Mouse (Mus musculus) midbrain, embryonic 15.5 days (tissue): ENCODE data around the gene Kctd7. TPM values are rescaled to one million over a fixed set of nuclear protein-coding genes. Genes with fewer than 3 reads are reported as not detected.

Source experiments
- ATAC-seq: fragments of 200-750 bp; cut with Nextera tagmentation; replicated peaks from 2 replicates; pipeline ENCODE4 v1.8.0; 2017; ENCODE audit warnings: moderate TSS enrichment
- H3K27ac ChIP-seq: fragments of 300-500 bp; sonication (generic); 2 replicates; pipeline ENCODE4 v1.5.1; 2015; ENCODE audit warnings: mild to moderate bottlenecking, inconsistent platforms
- H3K27me3 ChIP-seq: fragments of 300-500 bp; sonication (generic); replicated peaks from 2 replicates; pipeline ENCODE4 v1.6.1; 2015; ENCODE audit warnings: inconsistent platforms
- H3K36me3 ChIP-seq: fragments of 300-500 bp; sonication (generic); replicated peaks from 2 replicates; pipeline ENCODE4 v1.6.1; 2015; ENCODE audit warnings: inconsistent platforms
- H3K4me1 ChIP-seq: fragments of 300-500 bp; sonication (generic); 2 replicates; pipeline ENCODE4 v1.6.1; 2015; ENCODE audit warnings: inconsistent platforms
- H3K4me2 ChIP-seq: fragments of 300-500 bp; sonication (generic); 2 replicates; pipeline ENCODE4 v1.6.1; 2015; ENCODE audit warnings: inconsistent platforms, mild to moderate bottlenecking, moderate library complexity
- H3K4me3 ChIP-seq: fragments of 300-500 bp; sonication (generic); 2 replicates; pipeline ENCODE4 v1.5.1; 2015; ENCODE audit warnings: mild to moderate bottlenecking, inconsistent platforms
- H3K9ac ChIP-seq: fragments of 300-500 bp; sonication (generic); 2 replicates; pipeline ENCODE4 v1.6.1; 2015; ENCODE audit warnings: mild to moderate bottlenecking, inconsistent platforms
- H3K9me3 ChIP-seq: fragments of 300-500 bp; sonication (generic); 2 replicates; pipeline ENCODE4 v1.6.1; 2016; ENCODE audit warnings: inconsistent platforms
- WGBS: fragments of 180-500 bp; shearing (Covaris S2); methylation state at CpG from one replicate; pipeline ENCODE4 v1.1.7; 2015; ENCODE audit warnings: mixed read lengths; 5-methylcytosine and 5-hydroxymethylcytosine counted together
- polyA plus RNA-seq: library from polyadenylated mRNA; unstranded; fragments of >200 nt; fragmentation: Nextera tagmentation; extraction: Ambion mirVana; gene quantifications from 2 replicates; pipeline ENCODE4 v1.2.1, GENCODE M21; 2015

Gene Kctd7
- polyA plus RNA-seq, 1 experiment from 2014 or later = 19.9 TPM

DNA sequence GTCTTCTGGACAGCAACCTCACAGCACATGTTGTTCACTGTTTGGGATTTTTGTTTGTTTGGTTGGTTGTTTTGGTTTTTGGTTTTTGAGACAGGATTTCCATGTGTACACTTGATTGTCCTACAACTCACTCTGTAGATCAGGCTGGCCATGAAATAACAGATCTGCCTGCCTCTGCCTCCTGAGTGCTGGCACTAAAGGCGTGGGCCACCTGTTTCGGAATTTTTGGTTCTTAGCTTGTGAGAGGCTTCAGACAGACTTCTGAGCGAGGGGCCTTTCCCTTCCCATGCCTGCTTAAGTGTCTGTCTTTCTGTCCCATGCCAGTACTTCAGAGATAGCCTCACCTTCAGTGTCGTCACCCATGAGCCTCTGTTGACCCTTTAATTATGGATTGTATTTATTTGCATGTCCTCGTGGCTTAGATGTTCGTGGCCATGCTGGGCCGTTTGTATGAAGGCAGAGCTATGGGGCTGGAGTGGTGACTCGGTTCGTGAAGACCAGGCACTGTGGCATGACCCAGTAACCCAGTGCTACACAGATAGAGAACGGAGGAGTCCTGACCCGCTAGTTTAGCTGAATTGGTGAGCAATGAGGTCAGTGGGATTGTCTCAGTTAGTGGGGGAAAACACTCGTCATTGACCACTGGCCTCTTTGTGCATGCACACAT is 24.5 kb upstream of the Kctd7 start:
- no peak overlapping the region for H3K4me2 ChIP-seq
- H3K36me3 ChIP-seq = no peaks in the 10 kb centered on the region
- H3K27ac ChIP-seq = no peak overlapping the region
- no peaks in the 10 kb centered on the region for H3K9me3 ChIP-seq
- H3K4me3 ChIP-seq = no peak overlapping the region
- H3K27me3 ChIP-seq = no peaks in the 10 kb centered on the region
- H3K4me1 ChIP-seq = no peaks in the 10 kb centered on the region
- no peak for ATAC-seq
- no peak overlapping the region for H3K9ac ChIP-seq
- 89% methylated on average over 12 of the region's 12 CpGs for WGBS

DNA sequence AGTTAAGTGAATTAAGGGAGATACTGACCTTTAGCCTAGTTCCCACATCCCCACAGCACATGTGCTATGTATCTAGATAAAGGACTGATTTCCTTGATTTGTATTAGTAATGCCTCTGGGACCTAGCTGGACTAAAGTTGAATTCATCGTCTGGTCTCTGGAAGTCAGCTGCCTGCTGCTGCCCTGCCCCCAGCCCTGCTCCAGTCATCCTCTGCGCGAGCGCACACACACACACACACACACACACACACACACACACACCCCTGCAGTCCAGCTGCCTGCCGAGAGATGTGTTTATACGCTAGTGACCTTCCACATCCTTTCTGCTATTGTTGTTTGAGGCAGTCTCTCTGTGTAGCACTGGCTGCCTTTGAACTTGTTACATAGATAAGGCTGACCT is 23.8 kb upstream of the Kctd7 start:
- Histone ChIP-seq H3K4me2 (no peak overlapping the region), H3K4me3 (no peak overlapping the region), H3K9me3 (no peaks in the 10 kb centered on the region), H3K27me3 (no peaks in the 10 kb centered on the region), H3K27ac (no peak overlapping the region), H3K36me3 (no peaks in the 10 kb centered on the region), H3K9ac (no peak overlapping the region), H3K4me1 (no peaks in the 10 kb centered on the region)
- ATAC-seq = no peak
- 56% methylated on average over 6 of the region's 6 CpGs for WGBS

DNA sequence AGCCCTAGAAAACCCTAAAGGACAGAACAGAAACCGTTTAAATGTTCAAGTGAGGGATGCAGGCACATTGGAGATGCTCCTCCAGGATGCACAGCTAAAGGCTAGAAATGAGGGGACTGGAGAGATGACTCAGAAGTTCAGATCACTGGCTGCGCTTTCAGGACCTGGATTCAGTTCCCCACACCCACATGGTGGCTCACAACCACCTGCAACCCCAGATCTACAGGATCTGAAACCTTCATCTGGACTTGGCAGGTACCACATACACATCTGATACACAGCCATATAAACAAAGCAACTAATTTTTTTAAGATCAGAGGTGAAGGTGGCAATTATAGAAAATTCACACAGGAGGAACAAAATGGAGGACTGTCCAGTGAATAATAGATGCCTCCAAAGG is 22.3 kb upstream of the Kctd7 start:
- Histone ChIP-seq H3K27me3 (no peaks in the 10 kb centered on the region), H3K4me3 (no peak overlapping the region), H3K9ac (no peak overlapping the region), H3K4me2 (no peak overlapping the region), H3K27ac (no peak overlapping the region), H3K4me1 (no peaks in the 10 kb centered on the region), H3K36me3 (no peaks in the 10 kb centered on the region), H3K9me3 (no peaks in the 10 kb centered on the region)
- WGBS = 98% methylated on average over 2 of the region's 2 CpGs
- ATAC-seq = no peak

DNA sequence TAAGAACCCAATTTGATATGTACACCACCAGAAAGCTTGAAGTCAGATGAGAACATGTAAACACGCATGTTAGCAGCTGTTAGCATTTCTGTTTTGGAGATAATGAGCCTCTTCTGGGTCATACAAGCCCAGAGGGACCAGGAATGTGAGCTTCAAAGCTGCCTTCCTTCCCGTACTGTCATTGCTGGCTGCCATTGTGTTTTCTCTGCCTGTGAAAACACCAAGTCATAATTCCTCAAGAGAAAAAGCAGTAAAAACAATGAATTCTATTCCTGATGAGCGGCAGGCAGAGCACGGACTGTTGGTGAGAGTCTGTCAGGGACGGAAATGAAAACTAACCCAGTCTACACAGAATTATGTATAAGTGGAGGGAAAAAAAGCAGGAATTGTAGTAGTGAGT is 20.4 kb upstream of the Kctd7 start:
- ATAC-seq = no peak
- 58% methylated on average over 5 of the region's 5 CpGs for WGBS
- H3K4me2 ChIP-seq = no peak overlapping the region
- no peaks in the 10 kb centered on the region for H3K27me3 ChIP-seq
- no peak overlapping the region for H3K9ac ChIP-seq
- H3K9me3 ChIP-seq = no peaks in the 10 kb centered on the region
- peak overlapping the region; percentile 63; the same call in 1 of the 2 replicates for H3K27ac ChIP-seq
- H3K4me1 ChIP-seq = no peaks in the 10 kb centered on the region
- no peak overlapping the region for H3K4me3 ChIP-seq
- H3K36me3 ChIP-seq = no peaks in the 10 kb centered on the region

DNA sequence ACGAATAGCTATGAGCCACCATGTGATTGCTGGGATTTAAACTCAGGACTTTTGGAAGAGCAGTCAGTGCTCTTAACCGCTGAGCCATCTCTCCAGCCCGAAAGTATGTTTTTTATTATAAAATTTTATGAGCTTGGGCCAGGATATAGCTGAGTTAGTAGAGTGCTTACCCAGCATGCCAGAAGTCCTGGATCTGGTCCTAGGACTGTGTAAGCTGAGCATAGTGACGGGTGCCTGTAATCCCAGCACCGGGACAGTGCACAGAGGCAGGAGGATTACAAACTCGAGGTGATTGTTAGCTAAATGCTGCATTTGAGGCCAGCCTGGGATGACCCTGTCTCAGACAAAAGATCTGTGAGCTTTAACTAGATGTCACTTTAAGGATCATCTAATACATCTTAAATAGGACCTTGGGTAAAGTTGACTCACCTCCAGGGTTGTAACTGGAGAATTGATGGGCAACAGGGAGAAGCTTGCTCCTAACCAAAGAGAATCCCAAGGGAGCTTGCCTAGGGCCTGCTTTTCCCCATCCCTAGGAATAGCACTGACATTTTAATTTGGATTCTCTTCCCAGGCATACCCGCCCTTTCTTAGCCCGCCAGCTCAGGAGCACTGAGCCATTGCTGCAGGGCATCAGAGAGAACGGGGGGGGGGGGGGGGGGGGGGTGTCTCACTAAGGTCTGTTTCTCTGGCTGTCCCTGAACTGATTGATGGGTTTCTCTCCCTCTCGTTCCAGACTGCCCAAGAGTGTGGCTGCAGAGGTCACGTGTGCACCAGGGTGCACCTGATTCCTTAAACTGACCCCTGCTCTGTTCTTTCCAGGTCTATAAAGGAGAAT is 15.8 kb upstream of the Kctd7 start:
- 66% methylated on average over 9 of the region's 11 CpGs for WGBS
- Histone ChIP-seq H3K4me1 (no peaks in the 10 kb centered on the region), H3K4me3 (no peak overlapping the region), H3K27me3 (no peaks in the 10 kb centered on the region), H3K9me3 (no peaks in the 10 kb centered on the region), H3K4me2 (no peak overlapping the region), H3K9ac (no peak overlapping the region), H3K27ac (no peak overlapping the region), H3K36me3 (no peaks in the 10 kb centered on the region)
- ATAC-seq = no peak

DNA sequence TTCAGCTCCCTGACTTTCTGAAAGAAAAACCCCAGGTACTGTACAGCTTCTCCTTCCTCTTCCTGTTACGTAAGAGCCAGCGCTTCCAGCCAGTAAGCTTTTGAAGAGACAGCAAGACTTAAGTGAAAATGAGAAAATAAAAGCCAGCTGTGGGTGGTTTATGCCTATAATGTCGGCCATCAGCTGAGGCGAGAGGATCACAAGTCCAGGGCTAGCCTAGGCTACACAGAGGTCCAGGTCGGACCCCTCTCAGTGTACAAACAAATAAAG is 15.2 kb upstream of the Kctd7 start:
- Histone ChIP-seq H3K4me2 (no peak overlapping the region), H3K27me3 (no peaks in the 10 kb centered on the region), H3K9ac (no peak overlapping the region), H3K9me3 (no peaks in the 10 kb centered on the region), H3K27ac (no peak overlapping the region), H3K4me3 (no peak overlapping the region), H3K36me3 (no peaks in the 10 kb centered on the region), H3K4me1 (no peaks in the 10 kb centered on the region)
- WGBS = 88% methylated on average over 5 of the region's 5 CpGs
- ATAC-seq = no peak

DNA sequence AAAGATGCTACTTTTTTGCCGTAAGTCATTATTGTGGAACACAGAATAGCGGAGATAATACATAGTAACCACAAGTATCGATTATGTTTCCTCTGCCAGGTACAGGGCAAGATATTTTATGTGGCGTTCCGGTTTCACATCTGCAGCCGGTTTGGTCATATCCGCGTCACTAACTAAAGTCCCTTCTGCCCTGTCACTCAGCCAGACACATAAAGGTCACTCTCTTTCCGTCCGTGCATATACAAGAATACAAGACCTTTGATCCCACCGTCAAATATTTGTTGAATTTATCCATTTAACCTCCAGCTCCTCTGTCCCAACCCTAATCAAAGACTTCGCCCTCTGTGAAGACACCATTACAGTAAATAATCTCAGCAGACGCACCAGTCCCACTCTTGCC is 8.1 kb upstream of the Kctd7 start:
- Histone ChIP-seq H3K27ac (no peak overlapping the region), H3K4me3 (no peak overlapping the region), H3K9me3 (no peaks in the 10 kb centered on the region), H3K36me3 (no peaks in the 10 kb centered on the region), H3K9ac (no peak overlapping the region), H3K4me1 (no peaks in the 10 kb centered on the region), H3K4me2 (no peak overlapping the region), H3K27me3 (no peaks in the 10 kb centered on the region)
- 92% methylated on average over 13 of the region's 13 CpGs for WGBS
- ATAC-seq = no peak

DNA sequence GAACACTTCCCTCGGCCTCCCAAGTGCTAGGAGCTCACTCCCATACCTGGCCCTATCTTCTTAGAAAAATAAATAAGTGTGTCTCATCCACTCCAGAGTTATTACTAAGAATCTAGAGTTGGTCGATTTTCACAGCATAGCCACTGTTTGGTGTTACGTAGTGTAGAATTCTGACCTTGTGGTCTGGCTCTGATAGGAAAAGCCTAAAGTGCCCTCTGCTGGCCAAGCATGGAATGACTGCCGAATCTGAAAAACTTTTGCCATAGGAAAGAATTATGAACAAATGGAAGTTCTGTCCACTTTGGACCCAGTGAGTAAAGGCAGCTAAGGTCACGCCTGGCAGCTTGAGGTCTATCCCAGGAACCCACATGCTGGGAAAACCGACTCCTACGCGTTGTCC is 5.3 kb upstream of the Kctd7 start:
- H3K4me3 ChIP-seq = no peak overlapping the region
- H3K27ac ChIP-seq = no peak overlapping the region
- 27% methylated on average over 8 of the region's 8 CpGs for WGBS
- H3K4me1 ChIP-seq = no peaks in the 10 kb centered on the region
- no peaks in the 10 kb centered on the region for H3K36me3 ChIP-seq
- H3K9ac ChIP-seq = no peak overlapping the region
- no peaks in the 10 kb centered on the region for H3K9me3 ChIP-seq
- no peak for ATAC-seq
- H3K27me3 ChIP-seq = no peaks in the 10 kb centered on the region
- no peak overlapping the region for H3K4me2 ChIP-seq

DNA sequence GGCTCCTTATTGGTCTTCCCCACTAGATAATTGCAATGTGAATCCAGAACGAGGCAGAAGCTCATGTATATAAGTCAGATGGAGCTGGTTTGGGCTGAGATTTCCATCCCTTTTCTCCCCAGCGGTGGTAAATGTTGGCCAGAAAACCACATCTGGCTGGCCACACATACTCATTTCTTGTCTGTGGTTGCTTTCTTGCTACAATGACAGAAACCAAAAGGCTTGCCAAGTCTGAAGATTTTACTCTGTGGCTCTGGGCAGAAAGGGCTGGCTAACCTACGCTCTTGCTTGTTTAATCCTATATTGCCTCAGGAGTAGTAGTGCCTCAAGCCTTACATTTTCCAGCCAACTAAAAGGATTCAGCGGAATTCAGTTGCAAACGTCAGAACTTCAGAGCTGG is 3.5 kb upstream of the Kctd7 start:
- Histone ChIP-seq H3K4me2 (no peak overlapping the region), H3K27ac (no peak overlapping the region), H3K4me1 (peaks cover 10% of the 10 kb centered on the region), H3K27me3 (no peaks in the 10 kb centered on the region), H3K36me3 (no peaks in the 10 kb centered on the region), H3K4me3 (no peak overlapping the region), H3K9ac (0 out of 2 replicates have a peak overlapping the region, but pooled peaks have one; percentile 3), H3K9me3 (no peaks in the 10 kb centered on the region)
- 89% methylated on average over 5 of the region's 5 CpGs for WGBS
- no peak for ATAC-seq

DNA sequence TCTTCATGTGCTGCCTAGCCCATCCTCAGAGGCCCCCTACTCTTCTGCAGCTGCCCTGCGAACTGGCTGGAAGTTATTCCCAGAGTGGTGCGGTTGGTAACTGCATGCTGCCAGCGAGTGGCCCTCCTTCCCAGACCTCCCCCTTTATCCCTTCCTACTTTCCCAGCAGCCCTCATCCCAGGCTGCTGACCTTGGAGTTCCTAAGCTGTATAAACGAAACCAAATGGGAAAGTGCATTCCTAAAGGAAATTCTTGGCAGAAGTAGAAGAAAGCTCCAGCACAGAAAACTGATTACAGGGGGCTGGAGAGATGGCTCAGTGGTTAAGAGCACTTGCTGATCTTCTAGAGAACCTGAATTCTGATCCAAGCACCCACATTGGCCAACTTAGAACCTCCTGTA is 2.6 kb upstream of the Kctd7 start:
- Histone ChIP-seq H3K4me3 (no peak overlapping the region), H3K9me3 (no peaks in the 10 kb centered on the region), H3K27ac (no peak overlapping the region), H3K4me1 (peaks cover 12% of the 10 kb centered on the region), H3K36me3 (no peaks in the 10 kb centered on the region), H3K9ac (no peak overlapping the region), H3K27me3 (no peaks in the 10 kb centered on the region), H3K4me2 (no peak overlapping the region)
- ATAC-seq = no peak
- WGBS = 73% methylated on average over 4 of the region's 4 CpGs

DNA sequence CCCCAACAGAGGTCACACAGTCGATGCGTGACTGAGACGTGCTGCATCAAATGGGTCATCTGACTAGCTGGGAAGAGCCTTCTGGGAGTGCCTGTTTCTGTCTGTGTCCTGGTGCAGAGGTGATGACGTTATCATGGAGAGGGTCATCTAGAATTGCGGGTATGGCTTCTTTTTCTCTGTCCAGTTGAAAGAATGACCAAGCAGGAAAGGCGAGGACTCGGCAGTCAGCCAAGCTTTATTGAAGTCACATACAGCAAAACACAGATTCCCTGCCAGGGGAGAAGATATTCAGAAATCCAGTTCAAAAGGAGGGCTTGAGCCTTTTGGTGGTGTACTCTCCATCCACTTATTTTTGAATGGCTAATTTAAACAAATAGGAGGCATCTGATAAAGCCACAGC is 1.6 kb upstream of the Kctd7 start:
- Histone ChIP-seq H3K36me3 (no peaks in the 10 kb centered on the region), H3K9me3 (no peaks in the 10 kb centered on the region), H3K27ac (no peak overlapping the region), H3K4me1 (peaks cover 12% of the 10 kb centered on the region), H3K4me3 (no peak overlapping the region), H3K9ac (no peak overlapping the region), H3K4me2 (no peak overlapping the region), H3K27me3 (no peaks in the 10 kb centered on the region)
- ATAC-seq = no peak
- WGBS = 90% methylated on average over 7 of the region's 7 CpGs

DNA sequence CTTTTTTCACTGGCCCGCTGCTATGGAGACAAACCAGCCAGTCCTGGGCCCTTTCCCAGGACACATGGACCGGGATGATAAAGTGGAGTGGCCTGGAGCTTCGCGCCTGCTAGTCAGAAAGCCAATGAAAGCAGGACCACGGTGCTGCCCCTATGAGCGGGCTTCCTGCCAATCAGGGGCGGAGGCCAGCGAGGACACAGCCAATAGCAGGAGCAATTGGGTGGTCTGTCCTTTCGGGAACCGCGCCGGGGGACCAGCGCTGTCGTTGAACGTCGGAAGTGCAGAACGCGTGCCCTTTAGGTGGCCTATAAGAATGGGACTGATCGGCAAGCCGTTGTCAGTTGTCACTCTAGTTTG is 706 bp upstream of the Kctd7 start:
- H3K4me2 ChIP-seq = peak overlapping the region; percentile 75
- H3K27ac ChIP-seq = peak overlapping the region; percentile 88
- peaks cover 7% of the 10 kb centered on the region; the same call in 1 of the 2 replicates for H3K36me3 ChIP-seq
- no peaks in the 10 kb centered on the region for H3K9me3 ChIP-seq
- peak overlapping the region; percentile 33; the same call in 1 of the 2 replicates for H3K9ac ChIP-seq
- 2% methylated on average over 20 of the region's 20 CpGs for WGBS
- peak; percentile 75 for ATAC-seq
- H3K27me3 ChIP-seq = no peaks in the 10 kb centered on the region
- peaks cover 12% of the 10 kb centered on the region for H3K4me1 ChIP-seq
- peak overlapping the region; percentile 71 for H3K4me3 ChIP-seq

DNA sequence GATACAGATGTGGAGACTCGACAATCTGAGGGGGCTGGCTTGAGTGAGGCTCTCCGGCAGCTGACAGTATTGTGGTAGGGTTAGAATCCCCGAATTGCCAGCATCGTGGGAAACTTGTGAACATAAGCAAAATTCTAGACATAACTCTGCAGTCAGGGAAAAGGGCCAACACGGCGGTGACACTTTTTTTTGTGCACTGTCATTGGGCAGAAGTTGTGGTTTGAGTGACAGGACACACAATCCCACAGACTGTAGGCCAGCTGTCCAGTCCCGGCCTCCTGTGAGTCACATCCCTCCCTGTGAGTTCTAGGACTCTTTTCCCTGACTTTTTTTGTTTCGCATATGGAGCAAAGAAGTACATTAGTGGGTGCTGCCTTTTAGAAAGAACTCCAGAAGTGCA is 1.3 kb downstream of the Kctd7 start:
- peak overlapping the region; percentile 75 for H3K4me2 ChIP-seq
- 77% methylated on average over 8 of the region's 8 CpGs for WGBS
- no peaks in the 10 kb centered on the region for H3K9me3 ChIP-seq
- peaks cover 12% of the 10 kb centered on the region for H3K4me1 ChIP-seq
- H3K27ac ChIP-seq = no peak overlapping the region
- no peaks in the 10 kb centered on the region for H3K27me3 ChIP-seq
- peaks cover 8% of the 10 kb centered on the region; the same call in 1 of the 2 replicates for H3K36me3 ChIP-seq
- peak overlapping the region; percentile 75; the same call in 1 of the 2 replicates for H3K9ac ChIP-seq
- ATAC-seq = no peak
- H3K4me3 ChIP-seq = peak overlapping the region; percentile 71
